Mouse (Mus musculus) myocyte (in vitro differentiated cells): Measurements from ENCODE around the gene Trappc13.

Source experiments
- CEBPB ChIP-seq: IDR thresholded peaks from 2 replicates; pipeline ENCODE4 v1.6.1; 2011; ENCODE audit warnings: mild to moderate bottlenecking, moderate library complexity; ENCODE audit not compliant: poor library complexity, insufficient read depth, severe bottlenecking
- E2F4 ChIP-seq: IDR thresholded peaks from one replicate; pipeline ENCODE4 v1.6.1; 2011; ENCODE audit warnings: mild to moderate bottlenecking, control low read depth, moderate library complexity; ENCODE audit not compliant: insufficient read depth
- MAX ChIP-seq: IDR thresholded peaks from one replicate; pipeline ENCODE4 v1.6.1; 2011; ENCODE audit warnings: low read depth, mild to moderate bottlenecking, control low read depth
- MYOD1 ChIP-seq, 3 experiments: IDR thresholded peaks; one replicate each; pipeline ENCODE4 v1.6.1; 2011; ENCODE audit warnings: control low read depth in 2 of 3, low read depth in 2 of 3, mild to moderate bottlenecking in 2 of 3, moderate library complexity in 1 of 3; ENCODE audit not compliant: insufficient read length in 2 of 3, control insufficient read depth in 1 of 3
- MYOG ChIP-seq, 3 experiments: IDR thresholded peaks; one replicate each; pipeline ENCODE4 v1.6.1; 2011; ENCODE audit warnings: control low read depth in 2 of 3, low read depth in 2 of 3, mild to moderate bottlenecking in 2 of 3; ENCODE audit not compliant: insufficient read length in 2 of 3, control insufficient read depth in 1 of 3, insufficient read depth in 1 of 3
- POLR2A ChIP-seq: IDR thresholded peaks from one replicate; pipeline ENCODE4 v1.6.1; 2011; ENCODE audit warnings: low read depth, mild to moderate bottlenecking, control low read depth, moderate library complexity; ENCODE audit not compliant: insufficient read length
- POLR2AphosphoS2 ChIP-seq: IDR thresholded peaks from one replicate; pipeline ENCODE4 v1.6.1; 2011; ENCODE audit warnings: low read depth, control low read depth; ENCODE audit not compliant: insufficient read length
- REST ChIP-seq: IDR thresholded peaks from one replicate; pipeline ENCODE4 v1.6.1; 2011; ENCODE audit warnings: mild to moderate bottlenecking, control low read depth, moderate library complexity; ENCODE audit not compliant: insufficient read depth, insufficient read length
- SRF ChIP-seq: IDR thresholded peaks from one replicate; pipeline ENCODE4 v1.6.1; 2011; ENCODE audit warnings: low read depth; ENCODE audit not compliant: control insufficient read depth, insufficient read length
- TCF12 ChIP-seq: IDR thresholded peaks from one replicate; pipeline ENCODE4 v1.6.1; 2011; ENCODE audit warnings: mild to moderate bottlenecking, control low read depth; ENCODE audit not compliant: poor library complexity, insufficient read depth, severe bottlenecking
- TCF3 ChIP-seq: IDR thresholded peaks from one replicate; pipeline ENCODE4 v1.6.1; 2011; ENCODE audit warnings: low read depth, control low read depth; ENCODE audit not compliant: insufficient read length
- USF1 ChIP-seq: IDR thresholded peaks from one replicate; pipeline ENCODE4 v1.6.1; 2011; ENCODE audit warnings: low read depth, mild to moderate bottlenecking, control low read depth, moderate library complexity

GRCm38 (mm10) chr13:104112266-104112900 lies 65.9 kb downstream of the Trappc13 start:
- TF ChIP-seq POLR2A = no peak
- TF ChIP-seq E2F4 = no peak
- no peak for TF ChIP-seq MYOD1 (IDR thresholded peaks at IDR 0.05; ENCODE audit: control insufficient read depth in 1 of 3, insufficient read length in 2 of 3, low read depth in 2 of 3)
- no peak for TF ChIP-seq MYOG (IDR thresholded peaks at IDR 0.05; ENCODE audit: control insufficient read depth in 1 of 3, insufficient read depth in 1 of 3, insufficient read length in 2 of 3, low read depth in 2 of 3)
- TF ChIP-seq TCF12 = no peak
- no peak for TF ChIP-seq USF1
- TF ChIP-seq CEBPB = no peak
- no peak for TF ChIP-seq MAX
- no peak for TF ChIP-seq POLR2AphosphoS2
- no peak for TF ChIP-seq SRF
- no peak for TF ChIP-seq TCF3
- no peak for TF ChIP-seq REST
